Mouse (Mus musculus) heart, postnatal 0 days (tissue): Measurements from ENCODE around the gene Gbx2. TPM values are rescaled to one million over a fixed set of nuclear protein-coding genes. Genes with fewer than 3 reads are reported as not detected.
A peak's percentile ranks its signal among the peaks of the same experiment; 100 is the strongest.

Experiments used
- ATAC-seq: fragments of 200-750 bp; cut with Nextera tagmentation; 2 replicates; pipeline ENCODE4 v1.8.0; 2017; ENCODE audit warnings: low read depth, moderate number of reproducible peaks, moderate library complexity; ENCODE audit not compliant: insufficient read depth
- DNase-seq: peaks from one replicate; pipeline ENCODE4 v3.0.0-alpha.2; 2016; ENCODE audit warnings: low spot score
- H3K27ac ChIP-seq: fragments of 300-500 bp; sonication (generic); 2 replicates; pipeline ENCODE4 v1.5.1; 2014; ENCODE audit warnings: low read depth, mild to moderate bottlenecking
- H3K27me3 ChIP-seq: fragments of 300-500 bp; sonication (generic); 2 replicates; pipeline ENCODE4 v1.6.1; 2014; ENCODE audit warnings: low read length, mixed read lengths; ENCODE audit not compliant: control insufficient read depth, insufficient read depth
- H3K36me3 ChIP-seq: fragments of 300-500 bp; sonication (generic); replicated peaks from 2 replicates; pipeline ENCODE4 v1.6.1; 2014; ENCODE audit warnings: low read length, mixed read lengths; ENCODE audit not compliant: control insufficient read depth, insufficient read depth
- H3K4me1 ChIP-seq: fragments of 300-500 bp; sonication (generic); 2 replicates; pipeline ENCODE4 v1.6.1; 2014; ENCODE audit warnings: antibody characterized with exemption; ENCODE audit not compliant: control insufficient read depth, insufficient read depth
- H3K4me2 ChIP-seq: fragments of 300-500 bp; sonication (generic); 2 replicates; pipeline ENCODE4 v1.6.1; 2014; ENCODE audit warnings: low read depth, mild to moderate bottlenecking, low read length, moderate library complexity
- H3K4me3 ChIP-seq: fragments of 300-500 bp; sonication (generic); 2 replicates; pipeline ENCODE4 v1.5.1; 2014; ENCODE audit warnings: low read depth, low read length
- H3K9ac ChIP-seq: fragments of 300-500 bp; sonication (generic); replicated peaks from 2 replicates; pipeline ENCODE4 v1.6.1; 2014; ENCODE audit warnings: low read depth, low read length, mixed read lengths
- H3K9me3 ChIP-seq: fragments of 300-500 bp; sonication (generic); replicated peaks from 2 replicates; pipeline ENCODE4 v1.6.1; 2016; ENCODE audit warnings: low read length; ENCODE audit not compliant: control insufficient read depth
- CTCF ChIP-seq: IDR thresholded peaks from 2 replicates; pipeline ENCODE4 v1.5.1; 2016; ENCODE audit warnings: antibody characterized with exemption, control low read depth, low read depth
- EP300 ChIP-seq: IDR thresholded peaks from 2 replicates; pipeline ENCODE4 v1.6.1; 2016; ENCODE audit warnings: antibody characterized with exemption, low read depth
- WGBS: fragments of 180-500 bp; shearing (Covaris S2); extraction: QIAGEN DNeasy Blood & Tissue Kit; methylation state at CpG from one replicate; pipeline ENCODE4 v1.1.7; 2014; 5-methylcytosine and 5-hydroxymethylcytosine counted together
- polyA plus RNA-seq: library from polyadenylated mRNA; unstranded; fragments of >200 nt; fragmentation: Nextera tagmentation; extraction: Ambion mirVana; gene quantifications from 2 replicates; pipeline ENCODE4 v1.2.1, GENCODE M21; 2015
- total RNA-seq: library from RNA; depleted of rRNA; stranded (reverse); fragments of >200 nt; gene quantifications from 2 replicates; pipeline ENCODE4 v1.2.3, GENCODE M21; 2014; ENCODE audit warnings: low replicate concordance; rRNA removed

The Gbx2 gene
- total RNA-seq (not detected in 2 replicates), polyA plus RNA-seq (not detected in 2 replicates)

DNA sequence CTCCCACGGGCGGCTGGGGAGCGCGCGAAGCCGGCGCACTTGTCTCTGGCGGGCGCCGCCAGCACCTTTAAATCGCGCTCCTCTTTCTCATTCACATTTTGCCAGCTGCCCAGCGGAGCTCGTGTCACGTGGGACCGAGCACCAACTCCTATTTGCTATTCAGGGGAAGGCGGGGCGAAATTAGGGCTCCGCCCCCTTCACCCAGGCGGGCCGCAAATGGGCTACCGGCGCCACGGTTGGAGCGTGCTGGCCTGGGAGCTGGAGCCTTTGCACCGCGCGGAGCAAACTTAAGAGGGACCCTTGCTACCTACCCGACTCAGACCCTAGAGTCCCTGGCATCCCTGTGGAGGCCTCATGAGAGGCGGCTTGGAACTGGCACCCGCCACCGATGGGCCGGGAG, at the start of gene Gbx2:
Gene Gbx2, minus strand, starts transcription at position 60 of the 400 bp plus-strand sequence.
- Histone ChIP-seq H3K4me3 (peak within 1 kb of the TSS; percentile 47), H3K27me3 (peaks cover 99% of the 10 kb centered on the region), H3K27ac (no peak within 1 kb of the TSS), H3K36me3 (no peaks in the 10 kb centered on the region), H3K9me3 (no peaks in the 10 kb centered on the region), H3K9ac (no peak within 1 kb of the TSS), H3K4me1 (peaks cover 16% of the 10 kb centered on the region; the same call in 1 of the 2 replicates), H3K4me2 (peak within 1 kb of the TSS; percentile 69)
- TF ChIP-seq EP300 (no peak), CTCF (no peak)
- WGBS: 1% methylated on average over 33 of the region's 33 CpGs
- peak; percentile 41 for DNase-seq
- peak; percentile 75 for ATAC-seq

DNA sequence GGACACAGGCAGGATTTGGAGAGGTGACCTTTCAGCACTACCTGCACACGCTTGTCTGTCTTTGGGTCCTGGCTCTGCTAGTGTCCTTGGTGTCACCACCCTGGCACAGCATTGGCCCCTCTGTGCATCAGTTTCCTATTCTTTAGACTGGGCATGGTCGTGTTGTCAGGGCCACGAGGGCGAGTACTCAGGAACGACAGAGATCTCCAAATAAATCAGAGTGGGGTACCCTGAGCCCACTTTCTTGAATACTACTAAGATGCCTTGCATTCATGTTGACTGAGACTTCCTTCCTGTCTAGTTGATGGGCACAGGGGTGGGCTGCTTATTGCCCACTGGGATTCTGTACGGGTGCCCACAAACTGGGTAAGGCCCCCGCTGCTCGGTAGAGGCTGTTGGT, 46.3 kb upstream of the Gbx2 start:
- 89% methylated on average over 8 of the region's 8 CpGs for WGBS
- no peaks in the 10 kb centered on the region for H3K9me3 ChIP-seq
- no peak overlapping the region for H3K27ac ChIP-seq
- no peaks in the 10 kb centered on the region for H3K27me3 ChIP-seq
- no peak overlapping the region for H3K9ac ChIP-seq
- DNase-seq (no peak), ATAC-seq (no peak)
- H3K4me2 ChIP-seq: no peak overlapping the region
- no peak overlapping the region for H3K4me3 ChIP-seq
- H3K4me1 ChIP-seq: no peaks in the 10 kb centered on the region
- TF ChIP-seq CTCF (no peak), EP300 (no peak)
- no peaks in the 10 kb centered on the region for H3K36me3 ChIP-seq

DNA sequence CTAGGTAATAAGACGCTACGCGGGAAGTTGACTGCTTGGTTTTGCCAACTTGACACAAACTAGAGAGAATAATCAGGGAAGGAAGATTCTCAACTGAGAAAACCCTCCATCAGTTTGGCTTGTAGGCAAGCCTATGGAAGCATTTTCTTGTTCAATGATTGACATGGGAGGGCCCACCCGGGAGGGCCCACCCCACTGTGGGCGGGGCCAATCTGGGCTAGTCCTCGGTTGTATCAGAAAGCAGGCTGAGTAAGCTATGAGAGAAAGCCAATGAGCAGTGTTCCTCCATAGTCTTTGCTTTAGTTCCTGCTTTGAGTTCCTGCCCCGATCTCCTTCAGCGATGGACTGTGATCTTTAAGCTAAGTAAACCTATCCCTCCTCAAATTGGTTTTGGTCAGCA, 45.4 kb upstream of the Gbx2 start:
- WGBS: 70% methylated on average over 8 of the region's 8 CpGs
- Histone ChIP-seq H3K27ac (no peak overlapping the region), H3K4me3 (no peak overlapping the region), H3K36me3 (no peaks in the 10 kb centered on the region), H3K27me3 (no peaks in the 10 kb centered on the region), H3K9ac (no peak overlapping the region), H3K4me2 (no peak overlapping the region), H3K9me3 (no peaks in the 10 kb centered on the region), H3K4me1 (no peaks in the 10 kb centered on the region)
- no peak for DNase-seq
- TF ChIP-seq EP300: no peak
- no peak for TF ChIP-seq CTCF
- no peak for ATAC-seq

DNA sequence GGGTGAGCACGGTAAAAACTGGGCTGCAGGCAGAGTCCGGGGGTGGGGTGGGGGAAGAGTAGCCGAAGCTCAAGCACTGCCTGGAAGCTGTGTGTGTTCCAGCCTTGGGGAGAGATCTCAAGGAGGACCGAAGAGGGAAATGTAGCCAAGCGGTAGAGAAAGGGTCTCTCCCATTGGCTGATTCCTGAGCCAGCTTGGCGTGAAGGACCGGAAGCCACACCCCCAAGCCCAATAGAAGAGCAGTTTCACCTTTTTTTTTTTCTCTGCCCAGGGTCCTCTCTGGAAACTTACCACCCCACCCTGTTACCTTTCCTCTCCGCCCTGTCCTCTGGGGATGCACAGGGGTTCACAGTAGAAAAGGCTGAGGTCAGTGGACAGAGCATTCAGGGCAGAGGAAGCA, 43.6 kb upstream of the Gbx2 start:
- H3K4me1 ChIP-seq: no peaks in the 10 kb centered on the region
- H3K4me2 ChIP-seq: no peak overlapping the region
- TF ChIP-seq CTCF: no peak
- TF ChIP-seq EP300: no peak
- no peaks in the 10 kb centered on the region for H3K9me3 ChIP-seq
- no peak overlapping the region for H3K4me3 ChIP-seq
- no peak for ATAC-seq
- no peak for DNase-seq
- no peak overlapping the region for H3K27ac ChIP-seq
- peaks cover 17% of the 10 kb centered on the region for H3K27me3 ChIP-seq
- 74% methylated on average over 8 of the region's 8 CpGs for WGBS
- H3K36me3 ChIP-seq: no peaks in the 10 kb centered on the region
- no peak overlapping the region for H3K9ac ChIP-seq

DNA sequence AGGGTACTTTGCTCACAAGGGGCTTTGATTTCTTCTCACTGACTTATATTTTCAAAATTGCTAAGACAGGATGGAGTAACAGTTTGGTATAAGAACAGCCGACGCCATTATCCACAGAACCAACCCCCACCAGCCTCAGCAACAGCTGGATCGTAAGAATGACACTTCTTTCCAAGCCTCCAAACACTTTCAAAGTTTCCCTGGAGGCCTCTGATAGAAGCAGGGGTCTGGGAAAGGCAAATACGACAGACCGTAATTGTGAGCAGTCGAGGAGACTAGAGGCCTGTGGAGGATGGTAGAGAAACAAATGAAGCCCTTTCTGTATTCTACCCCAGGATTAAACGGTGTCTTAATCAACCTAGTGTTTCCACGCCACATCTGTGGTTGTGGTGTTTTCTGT, 40.9 kb upstream of the Gbx2 start:
- DNase-seq (no peak), ATAC-seq (no peak)
- Histone ChIP-seq H3K4me3 (no peak overlapping the region), H3K27me3 (peaks cover 43% of the 10 kb centered on the region), H3K9ac (no peak overlapping the region), H3K27ac (no peak overlapping the region), H3K4me1 (no peaks in the 10 kb centered on the region), H3K9me3 (no peaks in the 10 kb centered on the region), H3K36me3 (no peaks in the 10 kb centered on the region), H3K4me2 (no peak overlapping the region)
- TF ChIP-seq CTCF (no peak), EP300 (no peak)
- WGBS: 57% methylated on average over 8 of the region's 8 CpGs

DNA sequence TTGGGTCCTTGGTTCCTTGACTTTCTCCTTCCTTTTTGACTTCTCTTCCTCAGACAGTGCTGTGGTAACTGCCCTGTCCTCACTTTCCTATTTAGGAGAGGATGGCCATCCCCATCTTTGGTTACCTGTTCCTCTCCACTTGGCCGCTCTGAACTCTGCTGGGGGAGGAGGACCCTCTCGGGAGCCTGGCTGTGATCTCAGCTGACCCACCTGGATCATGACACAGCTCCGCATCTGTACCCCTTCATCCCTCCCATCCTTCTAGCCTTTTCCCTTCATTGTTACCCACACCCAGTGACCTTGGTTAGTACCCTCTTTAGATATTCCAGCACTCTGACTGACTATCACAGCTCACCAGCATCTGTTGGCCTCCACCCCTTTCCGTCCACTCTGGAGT, 38.7 kb upstream of the Gbx2 start:
- no peak for TF ChIP-seq CTCF
- TF ChIP-seq EP300: no peak
- no peaks in the 10 kb centered on the region for H3K9me3 ChIP-seq
- H3K4me1 ChIP-seq: no peaks in the 10 kb centered on the region
- no peak overlapping the region for H3K27ac ChIP-seq
- peaks cover 43% of the 10 kb centered on the region for H3K27me3 ChIP-seq
- 75% methylated on average over 4 of the region's 4 CpGs for WGBS
- no peak overlapping the region for H3K9ac ChIP-seq
- no peaks in the 10 kb centered on the region for H3K36me3 ChIP-seq
- no peak overlapping the region for H3K4me2 ChIP-seq
- H3K4me3 ChIP-seq: no peak overlapping the region
- no peak for ATAC-seq
- DNase-seq: no peak
